Mouse (Mus musculus): ENCODE data around the gene Gtf2f2.

DNA sequence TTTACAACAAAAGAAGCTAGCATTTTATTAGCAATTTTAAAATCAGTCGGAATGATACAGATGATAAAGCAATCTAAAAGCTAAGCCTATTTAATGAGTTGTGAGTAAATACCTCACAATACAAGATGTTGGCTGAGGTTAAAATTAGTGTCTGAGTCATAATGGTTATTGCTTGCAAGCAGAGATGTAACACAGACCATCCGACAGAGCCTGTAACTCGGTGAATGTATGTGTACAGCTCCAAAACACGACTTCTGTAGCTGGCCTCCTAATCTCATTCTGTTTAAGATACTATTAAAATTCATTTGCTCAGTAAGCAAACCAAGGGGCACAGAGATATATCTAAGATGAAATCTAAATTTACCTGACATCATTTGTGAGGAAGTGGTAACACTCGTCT is 43.4 kb downstream of the Gtf2f2 start:
- TF ChIP-seq TCF3 (IDR thresholded peaks at IDR 0.05; ENCODE audit: insufficient read length, low read depth) (no peak), USF1 (IDR thresholded peaks at IDR 0.05; ENCODE audit: low read depth) (no peak), POLR2A (IDR thresholded peaks at IDR 0.05; ENCODE audit: insufficient read length, low read depth) (no peak), POLR2AphosphoS2 (IDR thresholded peaks at IDR 0.05; ENCODE audit: insufficient read length, low read depth) (no peak), MYOD1 (IDR thresholded peaks at IDR 0.05; ENCODE audit: control insufficient read depth in 1 of 3, insufficient read length in 2 of 3, low read depth in 2 of 3) (no peak), MYOG (IDR thresholded peaks at IDR 0.05; ENCODE audit: control insufficient read depth in 1 of 3, insufficient read depth in 1 of 3, insufficient read length in 2 of 3, low read depth in 2 of 3) (no peak), E2F4 (IDR thresholded peaks at IDR 0.05; ENCODE audit: insufficient read depth) (no peak)
